Mouse (Mus musculus) stomach, postnatal 0 days (tissue): ENCODE measurements around the gene Txndc2. TPM values are rescaled to one million over a fixed set of nuclear protein-coding genes. Genes with fewer than 3 reads are reported as not detected.

Experiments used
- ATAC-seq: fragments of 200-750 bp; cut with Nextera tagmentation; 2 replicates; pipeline ENCODE4 v1.8.0; 2017; ENCODE audit not compliant: low FRiP score, low TSS enrichment
- DNase-seq: peaks from one replicate; pipeline ENCODE4 v3.0.0-alpha.2; 2016; ENCODE audit warnings: low spot score
- H3K27ac ChIP-seq: fragments of 300-500 bp; sonication (generic); replicated peaks from 2 replicates; pipeline ENCODE4 v1.5.1; 2014; ENCODE audit warnings: mild to moderate bottlenecking, control low read depth
- H3K27me3 ChIP-seq: fragments of 300-500 bp; sonication (generic); 2 replicates; pipeline ENCODE4 v1.6.1; 2014; ENCODE audit warnings: low read length; ENCODE audit not compliant: control insufficient read depth, insufficient read depth
- H3K36me3 ChIP-seq: fragments of 300-500 bp; sonication (generic); 2 replicates; pipeline ENCODE4 v1.6.1; 2014; ENCODE audit warnings: low read length, mixed read lengths; ENCODE audit not compliant: control insufficient read depth, insufficient read depth
- H3K4me1 ChIP-seq: fragments of 300-500 bp; sonication (generic); replicated peaks from 2 replicates; pipeline ENCODE4 v1.6.1; 2014; ENCODE audit warnings: antibody characterized with exemption; ENCODE audit not compliant: control insufficient read depth, insufficient read depth
- H3K4me2 ChIP-seq: fragments of 300-500 bp; sonication (generic); replicated peaks from 2 replicates; pipeline ENCODE4 v1.6.1; 2014; ENCODE audit warnings: low read depth, mild to moderate bottlenecking, control low read depth, moderate library complexity
- H3K4me3 ChIP-seq: fragments of 300-500 bp; sonication (generic); 2 replicates; pipeline ENCODE4 v1.5.1; 2014; ENCODE audit warnings: low read depth, low read length, control low read depth
- H3K9ac ChIP-seq: fragments of 300-500 bp; sonication (generic); 2 replicates; pipeline ENCODE4 v1.6.1; 2014; ENCODE audit warnings: mild to moderate bottlenecking, low read length, control low read depth, mixed read lengths
- H3K9me3 ChIP-seq: fragments of 300-500 bp; sonication (generic); 2 replicates; pipeline ENCODE4 v1.6.1; 2016; ENCODE audit warnings: low read length; ENCODE audit not compliant: control insufficient read depth
- CTCF ChIP-seq: IDR thresholded peaks from 2 replicates; pipeline ENCODE4 v1.5.1; 2016; ENCODE audit warnings: antibody characterized with exemption, low read depth, mild to moderate bottlenecking, moderate library complexity
- EP300 ChIP-seq: optimal IDR thresholded peaks from 2 replicates; pipeline ENCODE3; 2016; ENCODE audit warnings: antibody characterized with exemption
- WGBS: fragments of 180-500 bp; shearing (Covaris S2); extraction: QIAGEN DNeasy Blood & Tissue Kit; methylation state at CpG from one replicate; pipeline ENCODE4 v1.1.7; 2014; 5-methylcytosine and 5-hydroxymethylcytosine counted together
- polyA plus RNA-seq: library from polyadenylated mRNA; unstranded; fragments of >200 nt; fragmentation: Nextera tagmentation; extraction: Ambion mirVana; gene quantifications from 2 replicates; pipeline ENCODE4 v1.2.1, GENCODE M21; 2015

The Txndc2 gene
- polyA plus RNA-seq, 1 experiment from 2014 or later: not detected

DNA sequence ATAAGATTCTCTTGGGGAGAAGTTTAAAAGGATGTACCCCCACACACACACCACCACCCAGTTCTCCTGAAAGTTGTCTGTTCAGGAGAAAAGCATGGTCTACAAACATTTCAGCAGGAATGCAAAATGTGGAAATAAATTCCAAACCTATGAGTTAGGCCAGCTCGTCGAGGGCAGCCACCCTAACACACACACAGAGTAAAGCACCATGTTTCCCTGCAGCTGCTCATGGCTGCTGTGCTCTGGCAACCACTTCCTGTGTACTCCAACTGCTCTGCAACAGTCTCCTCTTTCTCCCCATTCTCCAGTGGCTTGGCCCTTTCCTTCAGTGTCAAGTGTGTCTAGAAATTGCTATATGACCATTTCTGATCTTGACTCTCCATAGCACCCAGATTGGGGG lies 16.4 kb upstream of the Txndc2 start:
- 46% methylated on average over 2 of the region's 2 CpGs for WGBS
- ATAC-seq (no peak), DNase-seq (no peak)
- Histone ChIP-seq H3K4me3 (no peak overlapping the region), H3K4me1 (no peaks in the 10 kb centered on the region), H3K9ac (no peak overlapping the region), H3K36me3 (no peaks in the 10 kb centered on the region), H3K27me3 (no peaks in the 10 kb centered on the region), H3K27ac (no peak overlapping the region), H3K9me3 (no peaks in the 10 kb centered on the region), H3K4me2 (no peak overlapping the region)
- TF ChIP-seq CTCF (no peak), EP300 (no peak)

GRCm38 (mm10) chr17:65657958-65658357 lies 16.0 kb upstream of the Txndc2 start:
- no peak for DNase-seq
- no peak for ATAC-seq
- Histone ChIP-seq H3K4me2 (no peak overlapping the region), H3K4me3 (no peak overlapping the region), H3K4me1 (no peaks in the 10 kb centered on the region), H3K27ac (no peak overlapping the region), H3K9me3 (no peaks in the 10 kb centered on the region), H3K9ac (no peak overlapping the region), H3K36me3 (no peaks in the 10 kb centered on the region), H3K27me3 (no peaks in the 10 kb centered on the region)
- no peak for TF ChIP-seq EP300
- TF ChIP-seq CTCF: no peak
- WGBS: 64% methylated on average over 9 of the region's 9 CpGs

- ATAC-seq (no peak), DNase-seq (no peak)
- Histone ChIP-seq H3K36me3 (no peaks in the 10 kb centered on the region), H3K27me3 (no peaks in the 10 kb centered on the region), H3K9ac (no peak overlapping the region), H3K4me1 (no peaks in the 10 kb centered on the region), H3K4me3 (no peak overlapping the region), H3K4me2 (no peak overlapping the region), H3K27ac (no peak overlapping the region), H3K9me3 (no peaks in the 10 kb centered on the region)
- 87% methylated on average over 6 of the region's 6 CpGs for WGBS
- no peak for TF ChIP-seq CTCF
- no peak for TF ChIP-seq EP300
These were observed 14.8 kb upstream of the Txndc2 start for GRCm38 (mm10) chr17:65656731-65657130.

- no peak overlapping the region for H3K27ac ChIP-seq
- DNase-seq (no peak), ATAC-seq (no peak)
- no peaks in the 10 kb centered on the region for H3K9me3 ChIP-seq
- H3K4me2 ChIP-seq: no peak overlapping the region
- WGBS: 82% methylated on average over 8 of the region's 8 CpGs
- H3K36me3 ChIP-seq: no peaks in the 10 kb centered on the region
- TF ChIP-seq CTCF (no peak), EP300 (no peak)
- no peaks in the 10 kb centered on the region for H3K27me3 ChIP-seq
- no peak overlapping the region for H3K9ac ChIP-seq
- H3K4me3 ChIP-seq: no peak overlapping the region
- no peaks in the 10 kb centered on the region for H3K4me1 ChIP-seq
These were observed 14.1 kb upstream of the Txndc2 start for GRCm38 (mm10) chr17:65656076-65656475.

- Histone ChIP-seq H3K27ac (no peak overlapping the region), H3K36me3 (no peaks in the 10 kb centered on the region), H3K4me2 (no peak overlapping the region), H3K9me3 (no peaks in the 10 kb centered on the region), H3K9ac (no peak overlapping the region), H3K4me3 (no peak overlapping the region), H3K4me1 (no peaks in the 10 kb centered on the region), H3K27me3 (no peaks in the 10 kb centered on the region)
- TF ChIP-seq EP300: no peak
- TF ChIP-seq CTCF: no peak
- WGBS: 72% methylated on average over 4 of the region's 4 CpGs
- DNase-seq (no peak), ATAC-seq (no peak)
These were observed 13.6 kb upstream of the Txndc2 start for GRCm38 (mm10) chr17:65655608-65656007.

- no peak overlapping the region for H3K9ac ChIP-seq
- H3K4me2 ChIP-seq: no peak overlapping the region
- H3K27me3 ChIP-seq: no peaks in the 10 kb centered on the region
- H3K4me3 ChIP-seq: no peak overlapping the region
- no peaks in the 10 kb centered on the region for H3K9me3 ChIP-seq
- no peak for DNase-seq
- no peaks in the 10 kb centered on the region for H3K4me1 ChIP-seq
- no peak overlapping the region for H3K27ac ChIP-seq
- WGBS: 79% methylated on average over 6 of the region's 6 CpGs
- H3K36me3 ChIP-seq: no peaks in the 10 kb centered on the region
- ATAC-seq: no peak
- TF ChIP-seq CTCF: no peak
- no peak for TF ChIP-seq EP300
These were observed 8.6 kb upstream of the Txndc2 start for GRCm38 (mm10) chr17:65650598-65650997.
